Mouse (Mus musculus) cerebellum, adult 2 months (tissue): ENCODE measurements around the gene Nipal3. TPM values are rescaled to one million over a fixed set of nuclear protein-coding genes. Genes with fewer than 3 reads are reported as not detected.

Source experiments
- DNase-seq, 2 experiments: peaks; one replicate each; pipeline ENCODE4 v3.0.0; 2021
- H3K27ac ChIP-seq: fragments of 200-500 bp; 2 replicates; pipeline ENCODE4 v1.5.1; 2012; ENCODE audit warnings: low read length, control low read depth, inconsistent platforms; ENCODE audit not compliant: insufficient read depth
- H3K27me3 ChIP-seq: fragments of 200-500 bp; 2 replicates; pipeline ENCODE4 v1.6.1; 2012; ENCODE audit warnings: inconsistent platforms, mild to moderate bottlenecking, low read length, moderate library complexity; ENCODE audit not compliant: control insufficient read depth, insufficient read depth
- H3K4me1 ChIP-seq: fragments of 200-500 bp; 2 replicates; pipeline ENCODE4 v1.6.1; 2011; ENCODE audit warnings: low read length; ENCODE audit not compliant: control insufficient read depth, insufficient read depth
- H3K4me3 ChIP-seq: fragments of 200-500 bp; replicated peaks from 2 replicates; pipeline ENCODE3; 2011; ENCODE audit warnings: mild to moderate bottlenecking, low read depth, low read length, control low read depth; ENCODE audit not compliant: insufficient read depth
- CTCF ChIP-seq: fragments of 200-500 bp; IDR thresholded peaks from 2 replicates; pipeline ENCODE4 v1.5.1; 2011; ENCODE audit warnings: low read depth, mild to moderate bottlenecking, control low read depth, low read length, moderate library complexity, borderline replicate concordance; ENCODE audit not compliant: insufficient read depth
- POLR2A ChIP-seq: fragments of 200-500 bp; IDR thresholded peaks from 2 replicates; pipeline ENCODE4 v1.6.1; 2011; ENCODE audit warnings: low read length, control low read depth, borderline replicate concordance; ENCODE audit not compliant: insufficient read depth
- WGBS: fragments of 180-500 bp; shearing (Covaris S2); methylation state at CpG from one replicate; pipeline ENCODE4 v1.1.7; 2018; 5-methylcytosine and 5-hydroxymethylcytosine counted together
- polyA plus RNA-seq: library from polyadenylated mRNA; depleted of rRNA; stranded (reverse); fragments of >200 nt; gene quantifications from 2 replicates; pipeline ENCODE4 v1.2.3, GENCODE M21; 2012; rRNA removed

The Nipal3 gene
- polyA plus RNA-seq, 1 experiment, result 57.5 TPM

- TF ChIP-seq CTCF (no peak), POLR2A (no peak)
- H3K27ac ChIP-seq, result no peak overlapping the region
- no peaks in the 10 kb centered on the region for H3K4me1 ChIP-seq
- no peak for DNase-seq
- 94% methylated on average over 2 of the region's 2 CpGs for WGBS
- no peak overlapping the region for H3K4me3 ChIP-seq
- H3K27me3 ChIP-seq, result no peaks in the 10 kb centered on the region
Measured at GRCm38 (mm10) chr4:135404916-135405315, 89.9 kb downstream of the Nipal3 start.

DNA sequence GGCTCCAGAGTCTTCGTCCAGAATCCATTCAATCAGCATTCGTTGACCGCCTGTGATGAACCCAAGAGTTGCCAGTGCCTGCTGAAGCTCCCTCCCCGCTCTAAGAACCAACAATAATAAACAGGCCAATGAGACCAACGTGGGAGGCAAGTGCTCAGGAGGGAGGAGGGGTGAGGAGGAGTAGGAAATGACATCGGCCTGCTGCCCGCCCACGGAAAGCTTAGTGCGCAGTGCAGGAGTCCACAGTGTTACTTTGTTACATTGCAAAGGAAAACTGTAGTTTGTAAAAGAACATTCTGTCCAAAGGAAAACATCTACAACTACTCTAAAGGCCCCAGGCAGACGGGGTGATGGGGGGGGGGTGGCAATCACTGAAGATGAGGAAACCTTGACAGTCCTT is 90.8 kb downstream of the Nipal3 start:
- Histone ChIP-seq H3K27me3 (no peaks in the 10 kb centered on the region), H3K4me3 (no peak overlapping the region), H3K4me1 (no peaks in the 10 kb centered on the region), H3K27ac (no peak overlapping the region)
- TF ChIP-seq POLR2A (no peak), CTCF (no peak)
- no peak for DNase-seq
- 77% methylated on average over 10 of the region's 10 CpGs for WGBS

GRCm38 (mm10) chr4:135401881-135402280 is 93.0 kb downstream of the Nipal3 start:
- Histone ChIP-seq H3K27ac (no peak overlapping the region), H3K4me3 (no peak overlapping the region), H3K27me3 (no peaks in the 10 kb centered on the region), H3K4me1 (no peaks in the 10 kb centered on the region)
- TF ChIP-seq CTCF (no peak), POLR2A (no peak)
- no peak for DNase-seq
- WGBS, result 26% methylated on average over 7 of the region's 7 CpGs

DNA sequence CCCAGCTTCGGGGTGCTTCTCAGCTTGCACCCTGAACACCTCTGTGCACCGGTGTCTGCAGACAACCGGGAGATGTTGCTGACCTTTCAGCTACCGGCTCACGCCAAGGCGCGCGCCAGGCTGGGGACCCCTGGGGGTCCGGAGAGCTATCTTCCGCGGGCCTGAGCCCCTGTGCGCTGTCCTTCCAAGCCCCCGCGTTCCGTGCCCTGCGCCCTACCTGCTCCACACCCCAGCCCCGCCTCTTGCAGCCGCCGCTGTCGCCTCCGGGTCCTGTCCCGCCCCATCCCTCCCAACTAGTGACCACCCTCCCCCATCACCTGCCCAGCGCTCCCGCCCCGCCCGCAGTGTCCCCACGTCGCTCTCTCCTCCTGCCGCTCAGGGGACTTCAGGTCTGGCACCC is 96.8 kb downstream of the Nipal3 start, which contains the start of gene Ncmap:
Gene Ncmap (minus strand): TSS at position 237 of the 400 bp plus-strand sequence.
- TF ChIP-seq POLR2A, result no peak
- H3K4me3 ChIP-seq, result no peak within 1 kb of the TSS
- no peak for DNase-seq
- no peaks in the 10 kb centered on the region for H3K4me1 ChIP-seq
- WGBS, result 2% methylated on average over 29 of the region's 29 CpGs
- H3K27me3 ChIP-seq, result no peaks in the 10 kb centered on the region
- H3K27ac ChIP-seq, result no peak within 1 kb of the TSS

DNA sequence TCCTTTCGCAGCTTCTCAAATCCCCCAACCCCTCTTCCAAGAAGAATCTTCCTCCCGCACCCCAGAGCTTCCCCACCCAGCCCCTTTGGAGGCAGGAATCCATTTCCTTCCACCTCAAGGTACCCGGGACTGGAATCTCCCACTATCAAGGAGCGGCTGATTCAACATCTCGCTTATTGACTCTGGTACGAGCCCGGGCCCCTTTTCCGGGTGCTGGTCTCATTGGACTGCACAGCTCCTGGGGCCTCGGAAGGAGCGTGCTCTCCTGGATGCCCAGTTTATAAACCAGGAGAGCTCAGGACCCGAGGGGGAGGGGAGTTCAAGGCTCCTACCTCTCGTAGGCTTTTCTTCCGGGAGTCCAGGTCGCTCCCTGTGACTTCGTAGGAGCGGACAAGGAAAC is 97.3 kb downstream of the Nipal3 start:
- 10% methylated on average over 16 of the region's 16 CpGs for WGBS
- DNase-seq, result no peak
- Histone ChIP-seq H3K4me3 (no peak overlapping the region), H3K4me1 (no peaks in the 10 kb centered on the region), H3K27me3 (no peaks in the 10 kb centered on the region), H3K27ac (no peak overlapping the region)
- TF ChIP-seq CTCF, result no peak
- TF ChIP-seq POLR2A, result no peak

DNA sequence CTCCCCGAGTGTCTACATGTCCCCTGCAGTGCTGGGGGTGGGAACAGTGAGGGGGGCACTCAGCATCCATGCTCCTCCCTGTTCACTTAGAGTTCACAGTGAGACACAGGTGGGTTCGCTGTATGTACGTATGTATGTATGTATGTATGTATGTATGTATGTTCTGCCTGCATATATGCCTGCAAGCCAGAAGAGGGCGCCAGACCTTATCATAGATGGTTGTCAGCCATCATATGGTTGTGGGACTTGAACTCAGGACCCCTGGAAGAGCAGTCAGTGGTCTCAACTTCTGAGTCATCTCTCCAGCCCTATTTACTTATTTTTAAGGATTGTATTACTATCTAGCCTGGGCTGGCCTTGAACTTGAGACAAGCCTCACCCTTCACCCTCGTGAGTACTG is 98.5 kb downstream of the Nipal3 start:
- TF ChIP-seq POLR2A (no peak), CTCF (0 out of 2 replicates have a peak, but pooled peaks have one; percentile 17)
- no peaks in the 10 kb centered on the region for H3K4me1 ChIP-seq
- no peak overlapping the region for H3K4me3 ChIP-seq
- no peaks in the 10 kb centered on the region for H3K27me3 ChIP-seq
- no peak overlapping the region for H3K27ac ChIP-seq
- WGBS, result 90% methylated on average over 5 of the region's 5 CpGs
- no peak for DNase-seq

Other genes with a start within 250 kb of the Nipal3 start
- gene Clic4, start 222.2 kb downstream of the Nipal3 start, polyA plus RNA-seq, result 92.3 and 98.4 TPM in 2 replicates
- gene Srrm1, start 141.7 kb downstream of the Nipal3 start, polyA plus RNA-seq, result 124 and 130 TPM in 2 replicates
- gene Ncmap, start 96.8 kb downstream of the Nipal3 start, polyA plus RNA-seq, result 4.1 and 4.7 TPM in 2 replicates
- gene Rcan3, start 61.2 kb downstream of the Nipal3 start, polyA plus RNA-seq, result 74.3 and 80.4 TPM in 2 replicates
- 0.72 and 0.76 TPM in 2 replicates for gene Stpg1, start 248 bp downstream of the Nipal3 start, polyA plus RNA-seq
- gene Grhl3, start 78.6 kb upstream of the Nipal3 start, polyA plus RNA-seq, result 0.25 and 0.29 TPM in 2 replicates
- gene Ifnlr1, start 191.2 kb upstream of the Nipal3 start, polyA plus RNA-seq, result 0.49 and 0.52 TPM in 2 replicates
- 0.03 TPM in 1 of 2 replicates, not detected in the other for gene Il22ra1, start 233.1 kb upstream of the Nipal3 start, polyA plus RNA-seq